Mouse (Mus musculus) 3T3-L1 (cell line): ENCODE data around the gene Mndal.
"Not testable (repeated sequence)": the region's sequence is repeated elsewhere in the genome, so short reads cannot be mapped to it uniquely, and the experiment has no call there.

Source experiments
- DNase-seq: peaks from one replicate; pipeline ENCODE4 v3.0.0-alpha.2; 2015; ENCODE audit warnings: low read depth, low spot score

Gene Mndal

GRCm38 (mm10) chr1:173889741-173890140 is 52.5 kb downstream of the Mndal start:
- DNase-seq, result not testable (repeated sequence)

GRCm38 (mm10) chr1:173887026-173887787 is 55.1 kb downstream of the Mndal start:
- DNase-seq, result not testable (repeated sequence)

GRCm38 (mm10) chr1:173880004-173880666 is 62.2 kb downstream of the Mndal start:
- DNase-seq, result peak; percentile 84

GRCm38 (mm10) chr1:173879225-173879987 is 62.9 kb downstream of the Mndal start:
- DNase-seq, result peak; percentile 26

GRCm38 (mm10) chr1:173878264-173878663 is 64.0 kb downstream of the Mndal start:
- not testable (repeated sequence) for DNase-seq

GRCm38 (mm10) chr1:173877125-173877524 is 65.2 kb downstream of the Mndal start:
- peak; percentile 35 for DNase-seq

GRCm38 (mm10) chr1:173868586-173868985 is 73.7 kb downstream of the Mndal start:
- DNase-seq, result not testable (repeated sequence)

GRCm38 (mm10) chr1:173866504-173866903 is 75.8 kb downstream of the Mndal start:
- no peak for DNase-seq

GRCm38 (mm10) chr1:173853711-173854110 is 88.6 kb downstream of the Mndal start:
- DNase-seq, result peak; percentile 74

- DNase-seq, result not testable (repeated sequence)
Measured at GRCm38 (mm10) chr1:173852853-173853252, 89.4 kb downstream of the Mndal start.

GRCm38 (mm10) chr1:173846193-173846592 is 96.1 kb downstream of the Mndal start:
- not testable (repeated sequence) for DNase-seq

- DNase-seq, result no peak
Measured at GRCm38 (mm10) chr1:173844754-173845153, 97.5 kb downstream of the Mndal start.

- not testable (repeated sequence) for DNase-seq
Measured at GRCm38 (mm10) chr1:173821481-173821803, 120.8 kb downstream of the Mndal start.

GRCm38 (mm10) chr1:173820794-173821480 is 121.4 kb downstream of the Mndal start:
- DNase-seq, result not testable (repeated sequence)

GRCm38 (mm10) chr1:173809294-173809693 is 133.0 kb downstream of the Mndal start:
- DNase-seq, result not testable (repeated sequence)

- peak; percentile 47 for DNase-seq
Measured at GRCm38 (mm10) chr1:173802689-173803281, 139.5 kb downstream of the Mndal start.

- not testable (repeated sequence) for DNase-seq
Measured at GRCm38 (mm10) chr1:173802207-173802606, 140.1 kb downstream of the Mndal start.

- DNase-seq, result peak; percentile 13
Measured at GRCm38 (mm10) chr1:173801791-173802190, 140.5 kb downstream of the Mndal start.
